Mouse (Mus musculus) adrenal gland, adult 8-10 months (tissue): Measurements from ENCODE around the gene Gpcpd1. TPM values are rescaled to one million over a fixed set of nuclear protein-coding genes. Genes with fewer than 3 reads are reported as not detected.
"Not testable (repeated sequence)": the region's sequence is repeated elsewhere in the genome, so short reads cannot be mapped to it uniquely, and the experiment has no call there.

ENCODE experiments used
- DNase-seq: peaks from one replicate; pipeline ENCODE4 v3.0.0; 2022
- total RNA-seq, 4 experiments: library from RNA; stranded (reverse); gene quantifications; 2 replicates each; pipeline ENCODE4 v1.2.4; 2022

Gene Gpcpd1
- total RNA-seq: 10 to 100 TPM; 19.5 to 61.3 (median 25.4) TPM

DNA sequence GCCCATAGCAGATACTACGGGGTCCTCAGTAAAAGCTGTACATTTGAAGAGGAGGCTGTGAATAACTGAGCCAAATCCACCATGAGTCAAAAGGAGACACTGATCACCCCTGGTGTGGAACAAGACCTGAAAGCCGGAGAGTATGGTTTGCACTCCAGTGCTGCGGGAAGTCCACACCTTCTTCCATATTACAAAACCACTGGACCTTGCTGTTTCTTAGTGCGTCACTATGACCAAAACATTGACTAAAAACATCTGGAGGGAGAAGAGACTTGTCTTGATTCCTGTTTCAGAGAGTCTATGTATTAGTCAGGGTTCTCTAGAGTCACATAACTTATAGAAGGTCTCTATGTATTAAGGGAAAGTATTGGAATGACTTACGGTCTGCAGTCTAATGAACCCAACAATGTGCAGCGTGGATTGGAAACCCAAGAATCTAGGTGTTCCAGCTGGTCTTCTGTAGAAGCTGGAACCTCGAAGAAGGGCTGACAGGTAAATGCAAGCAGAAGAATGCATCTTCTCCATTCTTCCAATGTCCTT, at the start of gene Gpcpd1:
TSS of gene Gpcpd1 (minus strand) at position 490 of the 540 bp plus-strand sequence.
- no peak for DNase-seq

DNA sequence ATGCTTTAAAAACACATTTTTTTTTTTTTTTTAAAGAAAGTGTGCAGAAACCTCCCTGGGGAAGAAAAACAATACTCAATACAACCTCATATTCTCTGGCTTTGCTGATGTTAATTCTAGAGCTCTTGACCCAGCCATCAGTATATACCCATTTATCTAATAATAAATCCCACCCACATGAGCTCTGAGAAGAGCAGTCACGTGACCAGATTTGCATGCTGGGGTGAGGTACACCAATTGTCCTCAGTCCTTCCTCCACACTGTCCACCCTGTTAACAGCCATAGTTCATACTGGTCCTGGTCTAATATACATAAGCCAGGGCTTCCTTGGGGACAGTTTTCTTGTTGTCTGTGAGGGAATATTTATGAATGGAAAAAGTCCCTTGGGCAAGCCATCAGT, 49.0 kb upstream of the Gpcpd1 start:
- DNase-seq: no peak

DNA sequence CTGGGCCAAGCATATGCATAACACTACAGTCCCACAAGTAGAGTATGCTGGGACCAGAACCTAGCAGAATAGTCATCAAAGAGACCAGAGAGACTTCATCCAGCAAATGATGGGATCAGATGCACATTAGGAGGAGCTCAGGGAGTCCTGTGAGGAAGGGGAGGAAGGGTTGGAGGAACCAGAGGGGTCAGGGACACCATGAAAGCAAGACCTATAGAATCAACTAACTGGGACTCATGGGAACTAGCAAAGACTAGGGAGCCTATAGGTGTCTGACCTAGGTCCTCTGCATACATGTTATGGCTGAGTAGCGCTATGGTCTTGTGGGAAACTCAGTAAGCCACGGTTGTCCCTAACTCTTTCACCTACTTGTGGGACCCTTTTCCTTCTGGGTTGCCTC, 41.1 kb upstream of the Gpcpd1 start:
- DNase-seq: no peak

DNA sequence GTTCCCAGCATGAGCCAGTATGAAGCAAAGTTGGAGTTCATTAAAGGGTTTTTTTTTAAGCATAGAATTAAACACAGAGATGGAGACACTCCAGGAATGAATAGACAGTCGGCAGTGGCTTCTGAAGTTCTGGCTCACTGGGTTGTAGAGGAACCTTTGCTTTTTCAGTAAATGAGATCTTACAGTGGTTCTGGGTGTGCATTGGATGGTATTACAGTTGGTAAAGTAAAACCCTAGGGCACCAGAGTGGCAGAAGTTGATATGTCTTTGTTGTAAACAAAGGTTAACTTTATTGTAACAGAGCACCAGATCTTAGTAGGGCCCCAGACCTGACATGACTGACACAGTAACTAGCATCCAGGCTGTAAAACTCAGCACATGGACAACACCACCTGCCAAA, 35.6 kb upstream of the Gpcpd1 start:
- no peak for DNase-seq

DNA sequence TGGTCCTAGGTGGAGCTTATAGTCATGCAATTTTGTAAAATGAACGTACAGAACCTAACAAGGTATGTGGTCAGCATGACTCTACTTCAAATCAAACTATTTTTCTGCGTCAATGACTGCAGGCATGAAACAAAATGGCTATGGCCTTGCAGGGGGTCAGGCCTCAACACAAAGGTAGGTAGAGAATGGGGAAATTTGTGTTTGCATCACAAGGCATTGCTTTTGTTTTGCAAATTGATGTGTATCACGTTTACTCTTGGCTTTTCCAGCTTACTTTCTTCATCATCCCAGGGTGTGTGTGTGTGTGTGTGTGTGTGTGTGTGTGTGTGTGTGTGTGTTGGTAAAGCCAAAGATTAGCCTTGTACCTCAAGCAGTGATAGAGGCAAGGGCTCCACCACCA, 30.2 kb upstream of the Gpcpd1 start:
- DNase-seq: no peak

DNA sequence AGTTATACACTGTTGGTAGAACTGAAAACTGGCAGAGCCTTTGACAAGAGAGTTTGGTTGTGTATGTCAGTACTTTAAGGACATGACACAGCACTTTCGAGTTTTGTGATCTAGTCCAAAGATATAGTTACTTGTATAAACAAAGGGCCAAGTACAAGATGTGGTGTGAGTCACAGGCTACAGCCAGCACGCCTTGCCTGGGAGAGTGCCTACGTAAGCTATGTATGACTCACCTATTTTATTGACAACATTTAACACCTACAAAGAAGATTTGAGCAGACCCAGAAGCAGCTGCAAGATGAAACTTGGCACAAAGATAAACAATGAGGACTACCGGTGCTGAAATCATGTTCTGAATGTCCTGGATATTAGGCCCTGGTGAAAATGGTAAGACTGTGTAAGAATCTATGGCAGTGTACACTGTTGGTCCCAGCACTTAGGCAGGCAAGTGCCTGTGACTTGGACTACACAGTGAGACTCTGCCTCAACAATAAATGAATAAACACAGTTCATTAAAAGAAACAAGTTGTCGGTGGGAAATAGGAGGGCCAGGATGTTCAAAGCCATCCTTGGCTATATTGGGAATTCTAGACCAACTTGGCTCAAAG, 26.2 kb upstream of the Gpcpd1 start:
- no peak for DNase-seq

DNA sequence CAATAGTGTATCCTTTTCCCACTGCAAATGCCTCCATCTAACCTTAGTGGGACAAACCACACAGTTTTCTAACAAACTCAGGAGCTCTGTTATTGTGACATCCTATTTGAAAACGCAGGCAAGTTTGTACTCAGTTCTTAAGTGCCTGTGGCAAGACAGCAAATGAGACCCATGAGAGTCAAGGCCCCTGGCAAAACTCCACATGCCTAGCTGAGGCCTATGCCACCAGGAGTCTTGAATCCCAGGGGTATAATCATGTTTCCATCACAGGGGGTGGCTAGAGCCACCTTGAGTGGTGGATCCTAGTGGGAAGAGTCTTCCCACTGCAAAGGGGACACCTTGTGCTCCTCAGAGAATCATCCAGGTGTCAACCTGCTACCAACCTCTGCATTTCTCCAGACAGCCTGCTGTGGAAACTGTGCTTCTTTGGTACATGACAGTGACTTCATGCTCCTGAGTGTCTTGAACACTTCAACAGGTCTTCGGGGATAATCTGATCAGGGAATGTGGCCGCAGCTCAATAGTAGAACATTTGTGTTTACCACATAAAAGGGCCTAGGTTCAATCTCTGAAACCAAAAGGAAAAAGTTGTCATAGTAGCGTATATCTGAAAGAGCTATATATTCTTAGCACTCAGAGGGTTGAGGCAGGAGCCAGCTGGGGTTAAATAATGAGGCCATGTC, 24.2 kb upstream of the Gpcpd1 start:
- no peak for DNase-seq

DNA sequence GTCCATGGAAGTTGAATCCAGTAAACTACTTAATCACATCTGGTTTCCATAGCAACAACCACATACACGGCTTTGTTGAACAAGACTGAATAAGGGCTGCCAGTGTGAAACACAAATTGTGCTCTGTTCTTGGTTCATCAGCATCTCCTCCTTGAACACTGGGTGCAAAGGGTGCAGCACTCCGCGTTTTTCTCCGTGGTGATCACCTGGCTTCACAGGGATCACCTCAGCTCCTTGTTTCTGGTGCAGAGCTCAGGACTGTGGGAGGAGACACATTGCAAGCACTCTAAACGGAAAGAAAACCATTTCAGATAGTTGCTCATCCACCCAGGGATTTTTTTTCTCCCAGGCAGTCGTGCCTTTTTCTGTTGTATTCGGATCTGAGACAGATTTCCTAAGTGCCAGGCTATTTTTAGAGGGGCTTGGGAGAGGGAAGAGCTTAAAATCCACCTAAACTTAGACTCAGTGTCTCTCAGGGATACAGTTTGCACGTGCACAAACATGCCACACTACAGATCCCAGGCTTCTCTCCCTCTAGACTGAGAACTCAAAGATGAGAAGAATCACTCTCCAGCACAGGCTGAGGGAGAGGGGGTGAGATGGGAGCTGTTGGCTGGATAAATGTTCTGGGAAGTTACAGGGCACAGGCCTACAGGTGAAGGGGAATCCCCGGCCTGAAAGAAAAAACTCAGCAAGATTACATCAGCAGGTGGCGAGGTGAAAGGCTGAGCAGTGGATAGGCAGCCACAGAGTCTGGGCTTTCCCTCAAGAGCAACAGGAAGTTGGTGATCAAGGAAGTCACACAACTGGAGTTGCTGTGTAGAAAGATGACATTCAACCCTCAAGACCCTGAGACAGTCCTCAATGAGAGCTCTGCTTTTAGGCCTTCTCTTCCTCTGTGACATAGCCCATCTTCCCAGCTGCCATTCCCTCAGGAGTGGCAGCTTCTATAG, 19.9 kb upstream of the Gpcpd1 start:
- no peak for DNase-seq

DNA sequence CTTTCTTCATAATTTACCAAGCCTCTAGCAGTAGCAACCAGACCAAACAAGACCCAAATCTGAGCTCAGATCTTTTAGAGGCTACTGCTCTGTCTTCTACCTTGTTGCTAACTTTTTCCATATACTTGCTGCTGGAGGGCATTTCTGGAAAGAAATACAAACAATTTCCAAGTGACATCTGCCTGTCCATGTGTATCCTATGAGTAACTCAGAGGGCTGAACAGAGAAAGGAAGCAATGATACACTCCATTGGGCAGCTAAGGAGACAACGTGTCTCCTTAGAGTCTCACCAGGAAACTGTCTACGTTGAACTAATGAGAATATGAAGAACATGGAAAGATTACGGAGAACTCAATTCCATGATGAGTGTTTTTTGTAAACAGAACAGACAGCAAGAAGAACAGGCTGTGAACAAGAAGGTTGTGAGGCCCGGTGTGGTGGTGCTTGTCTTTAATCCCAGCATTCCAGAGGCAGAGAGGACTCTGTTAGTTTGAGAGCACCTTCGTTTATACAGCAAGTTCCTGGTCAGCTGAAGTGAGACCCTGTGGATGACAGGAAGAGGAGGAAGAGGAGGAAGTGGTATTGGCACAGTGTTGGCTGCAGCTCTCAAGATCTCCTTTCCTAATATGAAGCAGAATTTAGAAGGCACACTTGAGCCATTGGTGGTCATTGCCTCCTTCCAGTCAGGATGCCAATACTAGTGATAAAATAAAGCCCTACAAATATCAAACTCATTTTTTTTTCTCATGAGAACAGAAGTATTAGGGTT, 18.4 kb upstream of the Gpcpd1 start:
- no peak for DNase-seq

DNA sequence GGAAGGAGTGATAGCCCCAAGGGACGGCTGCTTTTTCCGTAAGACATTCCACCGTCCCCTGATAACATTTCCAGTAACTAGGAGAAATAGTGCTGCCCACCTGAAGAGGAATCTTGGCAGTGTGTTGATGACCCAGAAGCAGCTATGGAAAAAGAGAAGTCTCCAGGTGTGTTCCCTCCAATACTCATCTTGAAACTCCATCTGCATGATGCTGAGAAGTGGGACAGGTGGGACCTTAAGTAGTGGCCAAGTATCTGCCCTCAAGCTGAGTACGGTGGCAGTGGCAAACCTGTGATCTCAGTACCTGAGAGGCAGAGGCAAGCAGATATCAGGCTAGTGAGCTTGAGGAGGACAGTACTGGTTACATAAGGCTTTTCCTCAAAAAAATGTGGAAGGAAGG, 17.4 kb upstream of the Gpcpd1 start:
- DNase-seq: no peak

DNA sequence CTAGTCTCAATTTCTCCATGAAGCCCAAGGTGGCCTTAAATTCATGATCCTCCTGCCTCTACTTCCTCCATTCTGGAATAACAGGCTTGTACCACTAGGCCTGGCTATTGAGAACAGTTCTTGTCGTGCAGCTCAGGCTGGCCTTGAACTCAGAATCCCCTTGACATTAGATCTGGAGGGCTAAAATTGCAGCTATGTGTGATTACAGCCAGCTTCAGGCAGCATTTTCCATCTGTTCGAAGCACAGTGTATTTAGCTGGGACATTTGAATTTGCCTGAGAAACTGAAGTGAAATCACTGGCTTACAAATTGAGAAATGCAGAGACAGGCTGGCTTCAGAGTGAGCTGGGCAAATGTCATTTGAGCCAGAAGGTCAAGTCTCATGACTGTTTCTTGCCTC, 16.2 kb upstream of the Gpcpd1 start:
- DNase-seq: no peak

DNA sequence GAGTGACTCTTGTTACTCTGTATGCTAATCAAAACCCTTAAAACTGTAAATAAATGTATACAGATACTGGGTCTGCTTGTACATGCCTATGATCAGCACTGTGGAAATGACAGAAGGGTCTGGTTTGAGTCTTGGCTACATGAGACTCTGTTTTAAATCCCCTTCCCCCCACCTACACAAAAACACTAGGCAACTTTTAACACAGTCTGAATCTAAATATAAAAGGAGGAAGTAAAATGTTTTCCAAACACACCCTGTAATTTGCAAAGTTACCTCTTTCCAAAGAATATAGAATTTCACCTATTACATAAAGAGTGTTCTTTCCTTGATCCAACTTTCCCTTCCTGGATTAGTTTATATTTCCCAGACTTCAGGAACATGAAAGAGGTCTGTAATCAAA, 14.2 kb upstream of the Gpcpd1 start:
- no peak for DNase-seq

DNA sequence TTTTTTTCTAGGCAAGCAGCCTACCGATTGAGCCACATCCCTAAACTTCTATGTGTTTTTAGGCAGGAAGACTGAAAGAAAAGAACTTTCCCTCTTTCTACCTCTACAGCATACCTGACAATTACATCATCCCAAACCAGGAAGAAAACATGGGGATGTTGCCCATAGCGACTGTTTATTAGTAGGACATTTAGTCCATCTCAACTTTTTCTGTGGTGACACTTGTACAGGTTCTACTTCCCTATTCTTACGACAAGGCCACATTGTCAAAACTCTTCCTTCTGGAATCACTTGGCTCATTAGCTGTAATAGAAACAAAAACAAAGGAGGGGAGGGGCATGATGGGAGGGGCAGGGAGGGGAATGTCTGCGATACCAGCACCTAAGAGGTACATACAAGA, 12.6 kb upstream of the Gpcpd1 start:
- no peak for DNase-seq

DNA sequence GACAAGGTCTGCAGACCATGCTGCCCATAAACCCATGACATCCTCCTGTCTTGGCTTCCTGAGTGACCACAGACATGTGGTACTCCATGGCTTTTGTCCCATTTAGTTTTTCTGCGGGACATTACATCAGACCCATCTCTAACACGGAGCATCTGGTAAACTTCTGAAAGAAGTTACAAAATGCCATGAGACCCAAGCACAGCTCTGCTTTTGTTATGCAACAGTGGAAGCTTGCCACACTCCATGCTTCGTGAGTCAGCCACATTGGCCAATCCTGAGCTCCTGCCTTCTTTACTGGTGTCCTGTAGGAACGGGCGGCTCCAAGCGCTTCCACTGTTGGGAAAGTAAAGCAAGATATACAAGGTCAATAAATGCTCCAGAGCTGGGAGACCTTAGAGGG, 11.6 kb upstream of the Gpcpd1 start:
- peak; percentile 85 for DNase-seq

DNA sequence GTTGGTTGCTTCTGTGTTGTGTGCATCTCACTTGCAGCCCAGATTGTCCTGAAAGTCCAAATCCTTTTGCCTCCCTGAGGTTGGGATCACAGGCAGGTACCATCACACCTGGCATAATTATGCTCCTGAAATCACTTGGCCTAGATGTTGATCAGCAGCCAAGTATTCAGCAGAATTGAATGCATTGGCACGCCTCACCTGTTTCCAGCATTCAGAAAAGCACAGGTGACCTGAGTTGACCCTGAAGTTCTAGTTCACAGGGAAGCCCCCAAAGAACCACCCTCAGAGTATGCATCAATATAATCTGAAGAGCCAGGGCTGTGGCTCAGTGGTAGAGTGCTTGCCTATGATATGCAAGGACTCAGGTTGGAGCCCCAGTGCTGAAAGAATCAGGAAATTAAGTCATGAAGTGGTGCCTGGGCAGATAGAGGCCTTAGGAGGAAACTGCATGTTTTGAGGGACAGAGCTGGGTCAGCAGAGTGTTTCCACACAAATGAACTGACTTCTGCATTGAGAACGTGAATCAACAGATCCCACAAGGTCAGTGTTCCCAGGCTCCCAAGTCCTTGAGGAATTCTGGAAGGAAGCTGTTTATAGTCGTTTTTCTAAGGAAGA, 10.4 kb upstream of the Gpcpd1 start:
- DNase-seq: no peak

DNA sequence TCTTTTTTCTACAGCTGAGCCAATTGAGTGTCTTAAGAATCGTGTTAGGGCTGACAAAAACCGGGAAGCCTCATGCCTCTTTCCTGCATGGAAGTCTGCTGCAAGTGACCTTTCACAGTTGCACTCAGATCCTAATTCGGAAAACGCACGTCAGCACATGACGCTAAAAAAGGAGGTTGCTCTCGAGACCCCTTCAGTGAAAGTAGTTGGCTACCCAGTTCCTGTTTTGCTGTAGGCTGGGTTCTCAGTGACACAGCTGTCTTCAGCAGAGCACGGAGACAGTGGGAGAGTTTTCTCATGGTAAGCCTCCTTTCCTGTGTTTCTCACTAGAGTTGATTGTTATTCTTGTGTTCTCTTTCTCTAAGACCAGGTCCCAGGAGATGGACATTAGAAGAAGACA, 9.7 kb upstream of the Gpcpd1 start:
- DNase-seq: no peak

DNA sequence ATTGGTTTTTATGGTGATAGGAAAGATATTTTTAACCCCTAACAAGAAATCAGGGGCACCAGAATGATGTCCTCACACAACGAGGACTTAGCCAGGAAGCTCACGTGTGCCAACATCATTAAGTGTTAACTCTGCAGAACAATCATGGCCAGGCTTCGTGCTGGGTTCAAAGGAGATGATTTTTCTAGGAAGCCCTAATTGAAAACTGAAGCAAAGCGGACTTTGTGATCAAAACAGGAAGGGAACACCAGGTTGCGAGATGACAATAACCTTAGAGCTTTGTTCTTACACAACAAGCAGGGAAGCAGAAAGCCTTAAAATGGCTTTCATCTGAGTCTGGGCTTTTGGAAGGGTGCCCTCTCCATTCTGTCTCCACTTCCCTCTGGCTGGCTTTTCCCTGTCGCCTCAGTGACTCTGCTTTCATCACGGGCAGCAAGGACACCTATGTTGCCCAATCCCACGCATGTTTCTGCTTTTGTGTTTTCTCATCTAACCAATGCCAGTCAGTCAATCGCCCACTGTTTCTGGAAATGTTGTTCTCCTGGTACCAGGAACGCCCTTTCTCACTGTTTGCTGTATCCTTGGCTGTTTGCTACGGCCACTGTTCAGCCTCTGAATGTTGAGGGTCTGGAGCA, 8.2 kb upstream of the Gpcpd1 start:
- DNase-seq: peak; percentile 60

DNA sequence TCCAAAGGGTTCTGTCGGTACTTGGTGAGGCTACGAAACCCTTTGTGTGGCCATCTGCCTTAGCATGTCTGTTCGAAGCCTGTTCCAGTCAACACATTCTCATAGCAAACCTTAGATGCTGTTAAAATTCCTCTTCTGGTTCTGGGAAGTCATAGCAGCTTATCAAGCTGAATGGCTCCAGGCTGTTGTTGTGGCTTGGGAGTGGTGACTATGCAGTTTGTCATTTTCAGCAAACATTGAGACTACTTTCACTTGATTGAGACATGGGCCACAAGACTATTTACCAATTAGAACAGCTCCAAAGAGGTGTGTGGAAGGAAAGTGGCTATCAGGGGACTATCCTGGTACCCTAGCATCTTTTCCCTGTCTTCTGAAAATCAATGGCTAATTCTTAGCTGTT, 4.6 kb upstream of the Gpcpd1 start:
- DNase-seq: no peak

DNA sequence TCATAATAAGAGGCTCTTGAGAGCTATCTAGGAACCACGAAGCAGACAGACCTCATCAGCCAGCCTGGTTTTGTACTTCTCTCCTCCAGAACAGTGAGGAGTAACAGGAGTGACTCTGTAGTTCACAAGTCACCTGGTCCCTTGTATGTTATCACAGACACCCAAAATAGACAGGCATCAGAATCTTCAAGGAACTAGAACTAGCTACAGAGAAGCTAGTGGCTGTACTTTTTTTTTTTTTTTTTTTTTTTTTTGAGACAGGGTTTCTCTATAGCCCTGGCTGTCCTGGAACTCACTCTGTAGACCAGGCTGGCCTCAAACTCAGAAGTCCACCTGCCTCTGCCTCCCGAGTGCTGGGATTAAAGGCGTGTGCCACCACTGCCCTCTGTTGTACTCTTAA, 4.0 kb upstream of the Gpcpd1 start:
- not testable (repeated sequence) for DNase-seq

DNA sequence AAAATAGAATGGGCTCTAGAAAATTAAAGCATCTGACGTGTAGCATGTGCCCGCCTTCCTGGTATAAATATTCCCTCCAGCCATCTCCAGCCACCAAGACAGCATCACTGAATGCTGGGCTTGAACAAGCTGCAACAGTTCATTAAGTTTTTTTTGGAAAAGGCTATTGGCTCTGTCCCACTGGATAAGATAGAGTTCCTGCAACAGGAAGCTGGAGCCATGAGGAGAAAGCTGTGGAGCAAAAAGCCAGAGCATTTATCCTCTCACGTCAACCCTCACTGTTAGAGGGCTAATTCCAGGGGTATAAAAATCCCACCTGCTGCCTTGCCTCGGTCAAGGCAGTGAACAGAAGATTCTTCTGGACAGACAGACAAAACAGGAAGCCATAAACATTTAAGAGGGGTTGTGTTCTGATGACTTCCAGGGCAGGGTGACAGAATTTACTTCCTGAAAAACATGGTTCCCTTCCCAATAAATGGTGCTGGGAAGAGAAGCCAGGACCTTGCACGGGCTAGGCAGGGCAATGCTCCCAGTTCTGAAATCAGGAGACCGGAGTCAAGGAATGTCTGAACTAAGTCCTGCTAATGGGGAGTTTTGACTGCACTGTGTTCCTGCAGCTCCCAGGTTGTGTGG, 2.5 kb upstream of the Gpcpd1 start:
- DNase-seq: no peak

DNA sequence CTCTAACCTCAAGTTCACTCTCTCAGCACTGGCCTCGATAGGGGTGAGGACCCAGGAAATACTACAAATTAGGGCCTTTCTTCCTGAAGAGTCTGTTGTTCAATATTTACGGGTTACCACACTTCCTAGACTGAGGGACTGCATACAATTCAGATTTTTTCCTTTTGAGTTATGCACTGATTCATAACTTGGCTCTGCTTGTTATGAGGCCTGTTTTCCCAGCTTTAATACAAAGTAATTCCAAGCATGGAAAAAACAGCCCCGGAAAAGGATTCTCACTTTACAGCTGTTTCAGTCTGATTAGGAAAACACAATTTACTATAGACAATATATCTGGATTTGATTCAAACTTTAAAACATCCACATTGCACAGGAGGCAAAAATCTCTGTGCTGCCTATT, 1.5 kb downstream of the Gpcpd1 start:
- DNase-seq: no peak
